Mouse (Mus musculus) megakaryocyte-erythroid progenitor cell, adult 5-6 weeks (primary cell): ENCODE measurements around the gene Faf2. TPM values are rescaled to one million over a fixed set of nuclear protein-coding genes. Genes with fewer than 3 reads are reported as not detected.
"Not testable (repeated sequence)": the region's sequence is repeated elsewhere in the genome, so short reads cannot be mapped to it uniquely, and the experiment has no call there.

Experiments used
- ATAC-seq: replicated peaks from 2 replicates; pipeline ENCODE4 v1.8.0; 2016; ENCODE audit warnings: mild to moderate bottlenecking, inconsistent platforms; ENCODE audit not compliant: severe bottlenecking, poor library complexity, low FRiP score, low TSS enrichment
- total RNA-seq, 2 experiments: library from RNA; stranded (forward) in 1 of 2; stranded (reverse) in 1 of 2; fragments of 200-1000, 215-1000 nt in 1 of 2; fragments of >200 nt in 1 of 2; fragmentation: Nextera tagmentation in 1 of 2; gene quantifications; 2 replicates each; pipeline ENCODE4 v1.2.3; 2014 to 2017

The Faf2 gene
- total RNA-seq, 2 experiments from 2014 or later: 43.6 to 46.2 TPM

DNA sequence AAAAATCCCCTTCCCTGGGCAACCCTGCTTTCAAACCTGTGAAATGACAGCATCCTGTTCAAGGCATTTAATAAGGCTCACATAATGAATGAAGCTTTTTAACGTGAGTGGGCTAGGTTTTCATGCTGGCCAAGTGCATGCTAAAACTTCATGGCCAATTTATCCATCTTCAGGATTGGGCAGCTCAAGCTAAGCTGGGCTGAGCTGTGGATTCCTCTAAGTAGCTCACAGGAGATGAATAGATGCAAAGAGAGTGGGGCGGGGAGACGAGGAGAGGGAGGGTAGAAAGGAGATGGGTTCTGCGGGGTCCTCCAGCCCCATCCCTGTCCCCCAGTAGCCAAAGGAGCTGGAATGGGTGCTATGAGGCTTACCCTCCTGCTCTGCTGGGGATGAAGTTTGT lies 17.4 kb upstream of the Faf2 start:
- ATAC-seq: no peak

DNA sequence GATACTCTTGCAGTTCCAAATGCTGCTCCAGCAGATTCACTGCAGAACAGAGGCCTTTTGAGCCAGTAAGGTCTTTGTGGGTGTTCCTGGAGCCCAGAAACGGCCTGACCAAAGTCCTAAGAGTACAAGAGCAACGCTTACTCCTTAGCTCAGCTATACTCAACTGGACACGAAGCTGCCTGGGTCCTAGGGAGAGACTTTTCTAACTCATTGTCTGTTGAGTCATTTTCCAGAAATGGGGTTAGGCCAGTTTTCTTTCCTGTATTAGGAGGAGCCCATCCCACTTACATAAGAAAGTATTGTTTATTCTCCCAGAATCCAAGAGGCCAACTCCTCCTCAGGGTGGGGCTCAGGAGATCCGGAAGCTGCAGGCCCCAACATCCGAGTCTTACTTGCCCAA lies 16.2 kb upstream of the Faf2 start:
- no peak for ATAC-seq

DNA sequence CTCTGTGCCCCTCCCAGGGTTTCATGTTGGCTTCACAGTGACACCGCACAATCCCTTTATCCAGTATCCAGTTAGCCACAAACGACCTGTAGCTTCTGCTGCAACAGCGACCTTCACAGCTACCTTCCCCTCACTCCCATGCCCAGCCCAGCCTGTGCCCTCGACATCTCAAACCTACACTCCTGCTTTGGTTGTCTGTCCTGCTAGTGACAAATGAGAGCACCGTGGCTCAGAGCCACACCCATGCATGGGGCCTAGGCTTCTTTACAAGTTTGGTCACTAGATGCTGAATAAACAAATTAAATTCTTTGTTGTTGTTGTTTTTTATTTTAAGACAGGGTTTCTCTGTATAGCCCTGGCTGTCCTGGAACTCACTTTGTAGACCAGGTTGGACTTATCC lies 14.4 kb upstream of the Faf2 start:
- no peak for ATAC-seq

DNA sequence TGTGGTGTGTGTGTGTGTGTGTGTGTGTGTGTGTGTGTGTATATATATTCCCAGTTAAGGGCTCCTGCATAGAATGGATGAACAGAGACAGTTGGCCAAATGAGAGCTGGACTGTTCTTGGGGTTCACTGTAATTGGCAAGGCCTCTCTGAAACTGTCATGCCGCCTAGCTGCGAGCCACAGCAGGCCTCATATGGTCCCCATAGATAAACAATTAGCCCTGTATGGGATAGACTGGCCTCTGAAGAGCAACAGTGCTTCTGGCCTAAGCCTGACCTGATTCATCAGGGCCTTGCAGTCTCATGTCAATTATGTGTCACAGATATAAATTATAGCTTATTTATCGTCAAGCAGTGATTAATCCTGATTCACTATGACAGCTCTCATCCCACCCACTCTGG lies 13.6 kb upstream of the Faf2 start:
- peak; percentile 43 for ATAC-seq

DNA sequence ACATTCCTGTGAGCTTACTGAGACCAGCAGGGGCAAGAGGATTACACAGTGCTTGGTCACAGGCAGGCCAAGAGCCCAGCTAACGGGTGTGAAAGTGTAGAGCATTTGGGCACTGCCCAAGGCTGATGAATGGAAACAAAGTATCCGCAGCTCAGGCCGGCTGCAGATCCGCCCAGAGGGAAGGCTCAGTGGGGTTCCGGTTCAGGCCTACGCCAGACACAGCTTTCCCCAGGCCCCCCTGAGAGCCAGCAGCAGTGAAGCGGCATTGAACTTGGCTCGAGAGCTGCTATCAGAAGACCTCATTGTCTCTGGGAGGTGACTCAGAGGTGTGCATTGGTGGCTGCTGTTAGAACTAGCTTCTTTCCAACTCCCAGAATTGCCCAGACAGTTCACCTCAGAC lies 12.9 kb upstream of the Faf2 start:
- ATAC-seq: no peak

DNA sequence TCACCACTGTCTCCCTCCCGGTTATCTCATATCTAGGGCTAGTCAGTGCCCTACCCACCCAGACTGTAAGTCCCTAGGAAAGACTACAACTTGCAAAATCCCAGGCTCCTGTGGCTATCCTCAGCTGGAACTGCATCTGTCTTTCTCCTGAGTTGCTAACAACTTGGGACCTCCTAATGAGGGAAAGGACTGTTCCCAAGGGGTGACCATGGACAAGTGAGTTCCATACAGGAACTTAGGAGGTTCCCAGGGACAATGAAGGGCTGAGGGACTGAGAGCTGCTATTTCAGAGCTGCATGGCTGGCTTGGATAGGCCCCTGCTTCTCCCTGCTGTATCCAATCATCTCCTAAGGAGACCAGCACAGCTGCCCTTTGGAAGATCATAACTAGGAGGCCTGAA lies 12.3 kb upstream of the Faf2 start:
- ATAC-seq: no peak

DNA sequence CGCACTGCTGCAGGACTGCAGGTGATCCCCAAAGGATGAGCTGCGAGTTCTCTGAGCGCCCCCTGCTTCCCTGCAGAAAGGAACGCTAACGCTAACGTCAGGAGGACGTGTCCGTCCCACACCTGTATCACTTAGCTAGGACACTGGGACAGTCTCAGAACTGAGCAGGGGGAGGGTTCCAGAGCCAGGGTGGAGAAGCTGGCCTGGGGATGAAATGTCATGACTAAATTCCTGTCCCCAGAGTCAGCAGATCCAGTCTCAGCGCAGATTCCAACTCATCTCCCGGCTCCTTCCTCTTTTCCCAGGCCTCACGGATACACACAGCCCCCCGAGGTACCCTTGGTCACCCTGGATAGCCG lies 11.0 kb upstream of the Faf2 start:
- ATAC-seq: peak; percentile 9; the same call in 1 of the 2 replicates

DNA sequence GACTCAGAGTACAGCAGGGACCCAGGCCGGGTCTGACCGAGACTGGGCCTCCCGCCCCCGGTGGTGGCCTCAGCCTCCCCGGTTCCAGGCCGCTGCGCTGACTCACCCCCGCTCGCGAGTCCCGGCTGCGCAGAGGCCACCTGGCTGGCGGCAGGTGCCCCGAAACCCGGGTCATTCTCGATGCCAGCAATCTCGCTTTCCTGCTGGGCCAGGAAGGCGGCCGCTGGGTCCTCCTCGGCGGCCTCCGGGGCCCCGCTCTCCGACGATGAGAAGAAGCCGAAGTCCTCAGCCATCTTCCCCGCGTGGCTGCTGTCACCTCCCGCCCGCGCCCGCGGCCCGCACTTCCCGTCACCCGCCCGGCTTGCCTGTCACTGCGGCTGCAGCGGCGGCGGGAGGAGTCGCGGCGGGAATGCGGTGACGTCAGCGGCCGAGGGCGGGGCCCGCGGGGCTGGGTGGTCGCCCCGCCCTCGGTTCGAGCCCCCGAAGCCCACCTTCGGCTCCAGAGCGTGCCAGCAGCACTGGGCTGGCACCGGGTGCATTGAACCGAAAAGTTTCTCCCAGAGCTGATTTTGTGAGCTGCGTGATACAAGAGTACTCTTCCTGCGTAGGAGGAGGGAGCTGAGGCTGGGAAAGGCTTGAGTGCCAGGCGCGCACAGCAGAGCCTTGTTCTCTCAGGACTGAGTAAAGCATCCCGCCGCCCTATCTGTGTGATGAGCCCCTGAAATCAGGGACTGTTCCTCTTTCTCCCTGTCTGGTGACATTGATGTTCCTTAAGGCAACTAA lies 10.4 kb upstream of the Faf2 start, which contains the start of gene Cltb:
Gene Cltb (minus strand): TSS at position 373 of the 783 bp plus-strand sequence.
- ATAC-seq: peak; percentile 38

DNA sequence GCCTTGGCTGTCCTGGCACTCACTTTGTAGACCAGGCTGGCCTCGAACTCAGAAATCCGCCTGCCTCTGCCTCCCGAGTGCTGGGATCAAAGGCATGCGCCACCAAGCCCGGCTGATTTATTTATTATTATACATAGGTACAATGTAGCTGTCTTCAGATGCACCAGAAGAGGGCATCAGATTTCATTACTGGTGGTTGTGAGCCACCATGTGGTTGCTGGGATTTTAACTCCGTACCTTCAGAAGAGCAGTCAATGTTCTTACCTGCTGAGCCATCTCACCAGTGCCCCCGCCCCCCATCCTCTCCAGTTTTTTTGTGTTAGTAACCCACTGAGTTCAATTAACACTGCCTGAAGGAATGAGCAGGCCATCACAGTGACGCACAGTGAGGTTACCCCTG lies 8.4 kb upstream of the Faf2 start:
- not testable (repeated sequence) for ATAC-seq

DNA sequence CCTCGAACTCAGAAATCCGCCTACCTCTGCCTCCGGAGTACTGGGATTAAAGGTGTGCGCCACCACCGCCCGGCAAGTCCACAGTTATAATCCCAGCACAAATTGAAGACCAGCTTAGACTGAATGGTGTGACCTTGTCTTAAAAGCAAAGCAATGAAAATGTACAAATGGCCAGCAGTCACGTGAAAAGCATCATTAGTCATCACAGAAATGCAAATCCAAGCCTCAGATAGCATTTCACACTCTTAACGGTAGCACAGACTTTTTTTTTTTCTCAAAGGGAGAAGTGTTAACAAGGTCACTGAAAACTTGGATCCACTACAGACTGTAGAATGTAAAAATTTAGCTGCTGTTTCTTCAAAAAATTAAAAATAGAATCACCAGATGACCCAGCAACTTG lies 5.3 kb upstream of the Faf2 start:
- no peak for ATAC-seq

DNA sequence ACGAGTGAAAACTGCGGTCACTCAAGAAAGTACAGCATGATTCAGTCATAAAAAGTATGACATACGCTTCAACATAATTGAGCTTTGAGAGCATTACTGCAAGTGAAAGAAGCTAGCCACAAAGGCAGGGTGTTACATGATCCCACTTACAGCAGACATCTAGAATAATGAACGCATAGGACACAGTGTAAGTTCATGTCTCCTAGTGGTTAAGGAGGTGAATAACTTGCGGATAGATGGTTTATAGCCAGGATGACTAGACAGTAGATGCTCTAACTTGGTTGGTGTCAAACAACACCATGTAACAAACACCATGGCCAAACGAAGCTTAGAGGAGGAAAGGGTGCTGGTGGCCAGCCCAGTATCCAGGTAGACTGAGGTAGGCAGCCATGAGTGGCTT lies 4.6 kb upstream of the Faf2 start:
- ATAC-seq: peak; percentile 61; the same call in 1 of the 2 replicates

DNA sequence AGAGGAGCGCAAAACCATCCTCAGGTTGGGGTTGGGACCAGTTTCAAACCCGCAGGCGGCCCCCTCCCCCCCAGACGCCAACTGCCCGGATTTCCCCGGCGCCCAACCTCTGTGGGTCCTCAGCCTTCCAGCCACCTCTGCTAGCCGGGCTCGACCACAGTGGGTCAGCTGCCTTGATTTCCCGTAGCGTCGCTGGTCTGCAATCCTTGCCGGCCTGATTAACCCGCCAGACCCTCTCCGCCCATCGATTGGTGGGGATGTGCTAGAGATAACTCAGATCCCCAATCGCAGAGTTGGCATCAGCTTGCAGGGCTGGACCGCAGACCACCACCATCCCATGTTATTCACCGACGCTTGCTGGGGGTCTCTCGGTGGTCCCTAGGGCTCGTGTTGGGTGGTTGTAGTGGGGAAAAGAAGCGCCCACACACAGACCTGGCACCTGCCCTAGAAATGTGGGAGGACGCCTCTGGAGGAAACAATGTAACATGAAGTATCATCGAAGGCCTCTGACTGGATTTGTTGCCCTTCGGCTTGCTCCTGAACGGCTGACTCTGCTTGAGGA lies 457 bp downstream of the Faf2 start:
- peak; percentile 43 for ATAC-seq

DNA sequence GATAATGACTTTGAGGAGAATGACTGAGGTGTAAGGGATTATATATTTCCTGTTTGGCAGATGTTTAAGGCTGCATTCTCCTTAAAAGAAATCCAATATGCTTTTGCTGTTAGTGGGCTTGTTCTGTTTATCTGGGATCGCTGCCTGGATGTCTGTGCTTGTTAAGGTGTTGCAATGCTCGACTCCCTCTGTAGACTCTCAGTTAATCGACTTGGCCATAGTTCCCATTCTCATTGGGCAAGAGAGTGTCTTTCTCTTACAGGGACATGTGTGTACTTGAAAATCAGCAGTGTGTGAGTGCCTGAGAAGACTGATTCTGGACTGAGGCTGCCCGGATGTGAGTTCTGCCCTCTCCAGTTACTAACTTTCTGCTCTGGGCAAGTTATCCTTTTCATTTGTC lies 7.5 kb downstream of the Faf2 start:
- ATAC-seq: no peak

DNA sequence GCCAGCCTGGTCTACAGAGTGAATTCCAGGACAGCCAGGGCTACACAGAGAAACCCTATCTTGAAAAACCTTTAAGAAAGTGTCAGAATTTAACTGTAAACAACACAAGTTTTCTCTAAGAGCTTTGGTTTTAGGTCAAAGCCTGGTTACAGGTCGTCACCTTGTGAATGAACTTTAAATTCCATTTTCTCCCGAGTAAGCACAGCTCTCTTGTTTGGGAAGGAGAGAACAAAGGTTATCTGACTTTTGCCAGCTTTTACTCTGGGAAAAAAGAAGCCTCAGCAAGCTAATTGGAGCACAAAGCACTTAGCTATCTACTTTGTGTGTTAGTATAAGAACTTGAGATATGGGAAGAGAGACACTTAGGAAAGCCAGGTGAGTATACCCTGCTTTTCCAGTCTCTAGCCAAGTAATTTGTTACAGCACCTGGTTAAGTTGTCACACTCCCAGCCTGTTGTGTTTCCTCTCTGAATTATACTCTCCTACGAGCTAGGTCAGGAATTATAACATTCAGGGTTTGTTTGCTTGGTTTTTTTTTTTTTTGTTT lies 11.2 kb downstream of the Faf2 start:
- no peak for ATAC-seq

DNA sequence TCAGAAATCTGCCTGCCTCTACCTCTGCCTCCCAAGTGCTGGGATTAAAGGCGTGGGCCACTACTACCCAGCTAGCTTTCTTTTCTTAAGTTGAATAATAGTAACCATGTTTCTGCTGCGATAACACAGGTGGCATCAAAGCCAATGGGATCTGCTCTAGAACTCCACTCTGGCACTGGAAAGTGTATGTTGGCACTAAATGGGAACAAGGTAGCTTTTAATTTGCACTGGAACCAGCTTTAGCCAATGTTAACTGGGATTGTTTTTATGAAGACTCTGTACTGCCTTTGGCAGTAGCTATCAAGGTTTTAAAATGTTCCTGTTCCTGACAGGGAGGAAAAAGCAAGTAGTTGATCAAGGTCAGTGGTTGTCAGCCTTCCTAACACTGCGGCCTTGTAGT lies 13.4 kb downstream of the Faf2 start:
- ATAC-seq: no peak

DNA sequence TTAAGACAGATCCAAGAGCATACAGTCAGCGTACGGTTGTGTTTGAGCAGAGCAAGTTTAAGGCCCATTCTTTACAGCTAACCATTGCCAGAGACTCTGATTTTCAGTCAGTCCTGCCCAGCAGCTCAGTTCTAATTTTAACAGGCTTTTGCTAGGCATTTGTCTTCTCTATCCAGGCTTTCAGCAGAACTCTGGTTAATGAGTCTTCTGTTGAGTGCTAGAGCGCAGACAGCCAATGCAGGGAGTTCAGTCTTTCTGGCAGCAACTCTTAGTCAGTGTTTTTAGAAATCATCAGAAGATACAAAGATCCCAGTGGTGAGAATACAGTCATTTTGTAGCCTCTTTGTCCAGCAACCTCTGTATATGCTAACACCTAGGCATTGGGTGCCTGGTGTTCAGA lies 28.9 kb downstream of the Faf2 start:
- no peak for ATAC-seq

DNA sequence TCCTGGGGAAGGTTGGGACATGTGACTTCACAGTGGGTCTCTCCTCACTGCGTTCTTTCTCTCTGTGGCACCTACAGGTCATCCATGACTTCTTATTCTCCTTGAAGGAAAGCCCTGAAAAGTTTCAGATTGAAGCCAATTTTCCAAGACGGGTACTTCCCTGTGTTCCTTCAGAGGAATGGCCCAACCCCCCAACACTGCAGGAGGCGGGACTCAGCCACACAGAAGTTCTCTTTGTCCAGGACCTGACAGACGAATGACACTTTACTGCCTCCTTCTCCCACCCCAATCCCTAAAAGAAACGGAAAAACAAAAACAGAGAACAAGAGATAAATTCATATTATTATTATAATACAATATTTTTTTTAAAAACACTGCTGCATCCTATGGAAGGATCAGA lies 39.3 kb downstream of the Faf2 start:
- ATAC-seq: no peak

DNA sequence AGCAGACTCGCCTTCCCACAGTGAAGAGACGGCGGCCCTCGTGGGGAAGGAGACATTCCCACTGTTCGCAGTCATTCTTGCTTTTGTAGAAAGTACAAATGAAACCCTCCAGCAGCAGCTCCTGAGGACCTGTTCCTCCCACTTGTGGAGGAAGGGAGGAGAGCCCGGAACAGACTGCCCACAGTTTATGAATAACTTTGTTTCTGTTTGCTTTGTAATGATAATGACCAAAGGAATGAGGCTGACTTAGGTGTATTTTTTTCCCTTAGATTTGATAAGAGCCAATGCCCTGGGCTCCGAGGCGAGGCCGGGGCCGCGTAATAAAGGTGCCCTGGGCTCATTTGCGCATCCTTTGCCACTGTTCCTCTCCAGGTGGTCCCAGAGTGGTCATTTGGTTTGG lies 39.8 kb downstream of the Faf2 start:
- ATAC-seq: no peak

DNA sequence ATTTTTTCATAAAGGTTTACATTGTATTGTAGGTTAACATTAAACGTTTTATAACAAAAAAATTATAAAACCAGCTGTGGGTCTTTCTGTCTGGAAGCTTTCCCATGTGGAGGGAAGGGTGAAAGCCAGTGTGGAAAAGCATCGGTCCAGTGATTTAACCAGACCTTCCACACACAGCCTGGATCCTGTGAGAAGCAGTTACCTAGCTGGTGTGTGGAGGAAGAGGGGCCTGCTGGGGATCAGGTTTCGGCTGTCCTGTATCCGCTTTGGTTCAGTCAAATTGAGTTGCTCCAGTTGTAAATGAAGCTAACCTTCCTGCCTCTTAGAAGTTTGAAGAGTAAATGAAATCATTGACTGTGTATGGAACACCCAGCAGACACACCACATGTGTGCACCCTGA lies 42.4 kb downstream of the Faf2 start:
- no peak for ATAC-seq

DNA sequence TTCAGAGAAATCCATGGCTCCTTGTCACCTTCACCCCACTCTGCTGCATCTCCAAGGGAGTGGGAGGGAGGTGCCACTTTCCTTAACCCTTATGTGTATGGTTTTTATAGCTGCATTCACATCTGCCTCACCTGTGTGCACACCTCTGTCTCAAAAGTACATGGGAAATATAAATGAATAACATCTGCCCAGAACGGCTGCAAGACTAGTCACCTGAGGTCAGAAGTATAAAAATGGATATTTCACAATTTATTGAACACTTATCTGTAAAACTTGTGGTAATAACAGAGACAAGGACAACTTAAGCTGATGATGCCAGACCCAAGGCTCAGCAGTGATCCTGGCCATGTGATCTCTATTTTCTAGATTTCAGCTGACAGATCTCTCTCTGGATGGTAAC lies 42.9 kb downstream of the Faf2 start:
- no peak for ATAC-seq

DNA sequence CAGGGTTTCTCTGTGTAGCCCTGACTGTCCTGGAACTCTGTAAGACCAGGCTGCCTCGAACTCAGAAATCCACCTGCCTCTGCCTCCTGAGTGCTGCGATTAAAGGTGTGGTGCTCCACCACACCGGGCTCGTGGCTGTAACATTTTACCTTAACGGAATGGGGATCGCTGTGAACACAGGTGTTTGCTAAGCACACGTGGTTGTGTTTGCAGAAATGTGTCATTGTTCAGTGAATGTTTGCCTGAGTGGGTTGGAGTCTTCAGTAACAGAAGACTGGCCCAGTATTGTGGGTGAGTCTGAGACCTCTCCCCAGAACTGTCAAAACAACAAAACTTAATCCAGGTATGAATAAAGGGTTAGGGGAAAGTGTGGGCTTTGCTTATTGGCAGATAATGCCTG lies 43.5 kb downstream of the Faf2 start:
- no peak for ATAC-seq
